Mouse (Mus musculus) midbrain, embryonic 11.5 days (tissue): ENCODE results near the gene Snx30. TPM values are rescaled to one million over a fixed set of nuclear protein-coding genes. Genes with fewer than 3 reads are reported as not detected.

ENCODE experiments used
- ATAC-seq: fragments of 200-750 bp; cut with Nextera tagmentation; 2 replicates; pipeline ENCODE4 v1.8.0; 2017; ENCODE audit warnings: moderate TSS enrichment, moderate library complexity; ENCODE audit not compliant: low FRiP score
- DNase-seq: peaks from one replicate; pipeline ENCODE4 v3.0.0; 2015; ENCODE audit warnings: low spot score; ENCODE audit errors: missing footprints
- H3K27ac ChIP-seq: fragments of 300-500 bp; sonication (generic); 2 replicates; pipeline ENCODE4 v1.5.1; 2014; ENCODE audit warnings: low read depth, low read length
- H3K27me3 ChIP-seq: fragments of 300-500 bp; sonication (generic); 2 replicates; pipeline ENCODE4 v1.6.1; 2014; ENCODE audit warnings: mild to moderate bottlenecking, low read length, moderate library complexity, mixed read lengths; ENCODE audit not compliant: control insufficient read depth, insufficient read depth
- H3K36me3 ChIP-seq: fragments of 300-500 bp; sonication (generic); 2 replicates; pipeline ENCODE4 v1.6.1; 2014; ENCODE audit warnings: mild to moderate bottlenecking, low read length, moderate library complexity, mixed read lengths; ENCODE audit not compliant: control insufficient read depth, insufficient read depth
- H3K4me1 ChIP-seq: fragments of 300-500 bp; sonication (generic); 2 replicates; pipeline ENCODE4 v1.6.1; 2014; ENCODE audit warnings: low read length; ENCODE audit not compliant: control insufficient read depth, insufficient read depth
- H3K4me2 ChIP-seq: fragments of 300-500 bp; sonication (generic); 2 replicates; pipeline ENCODE4 v1.6.1; 2014; ENCODE audit warnings: mild to moderate bottlenecking, moderate library complexity
- H3K4me3 ChIP-seq: fragments of 300-500 bp; sonication (generic); 2 replicates; pipeline ENCODE4 v1.5.1; 2014; ENCODE audit warnings: low read depth, low read length
- H3K9ac ChIP-seq: fragments of 300-500 bp; sonication (generic); 2 replicates; pipeline ENCODE4 v1.6.1; 2014; ENCODE audit warnings: low read length
- H3K9me3 ChIP-seq: fragments of 300-500 bp; sonication (generic); 2 replicates; pipeline ENCODE4 v1.6.1; 2016; ENCODE audit warnings: low read length; ENCODE audit not compliant: control insufficient read depth
- WGBS: fragments of 180-500 bp; shearing (Covaris S2); extraction: QIAGEN DNeasy Blood & Tissue Kit; methylation state at CpG from one replicate; pipeline ENCODE4 v1.1.7; 2014; 5-methylcytosine and 5-hydroxymethylcytosine counted together
- polyA plus RNA-seq: library from polyadenylated mRNA; unstranded; fragments of >200 nt; fragmentation: Nextera tagmentation; extraction: Ambion mirVana; gene quantifications from 2 replicates; pipeline ENCODE4 v1.2.1, GENCODE M21; 2014

The Snx30 gene
- polyA plus RNA-seq, 1 experiment from 2014 or later: 12.3 TPM

GRCm38 (mm10) chr4:59869488-59870057 lies 63.9 kb downstream of the Snx30 start:
- no peak overlapping the region for H3K4me3 ChIP-seq
- no peaks in the 10 kb centered on the region for H3K27me3 ChIP-seq
- no peaks in the 10 kb centered on the region for H3K36me3 ChIP-seq
- H3K27ac ChIP-seq: no peak overlapping the region
- no peaks in the 10 kb centered on the region for H3K9me3 ChIP-seq
- ATAC-seq: no peak
- DNase-seq: no peak
- H3K4me2 ChIP-seq: no peak overlapping the region
- 90% methylated on average over 6 of the region's 6 CpGs for WGBS
- H3K4me1 ChIP-seq: no peaks in the 10 kb centered on the region; the same call in 1 of the 2 replicates
- H3K9ac ChIP-seq: no peak overlapping the region

GRCm38 (mm10) chr4:59870433-59870832 lies 64.8 kb downstream of the Snx30 start:
- H3K4me1 ChIP-seq: no peaks in the 10 kb centered on the region; the same call in 1 of the 2 replicates
- WGBS: 89% methylated on average over 6 of the region's 6 CpGs
- H3K4me3 ChIP-seq: no peak overlapping the region
- H3K27me3 ChIP-seq: no peaks in the 10 kb centered on the region
- no peak overlapping the region for H3K4me2 ChIP-seq
- H3K27ac ChIP-seq: no peak overlapping the region
- DNase-seq (no peak), ATAC-seq (no peak; the same call in 1 of the 2 replicates)
- no peak overlapping the region for H3K9ac ChIP-seq
- no peaks in the 10 kb centered on the region for H3K36me3 ChIP-seq
- H3K9me3 ChIP-seq: no peaks in the 10 kb centered on the region

GRCm38 (mm10) chr4:59870859-59871591 lies 65.4 kb downstream of the Snx30 start:
- 52% methylated on average over 9 of the region's 9 CpGs for WGBS
- no peak overlapping the region for H3K27ac ChIP-seq
- DNase-seq: peak; percentile 97

GRCm38 (mm10) chr4:59873240-59873639 lies 67.6 kb downstream of the Snx30 start:
- H3K4me2 ChIP-seq: no peak overlapping the region
- DNase-seq (no peak), ATAC-seq (no peak)
- no peaks in the 10 kb centered on the region for H3K9me3 ChIP-seq
- no peaks in the 10 kb centered on the region; the same call in 1 of the 2 replicates for H3K4me1 ChIP-seq
- no peak overlapping the region for H3K27ac ChIP-seq
- no peak overlapping the region for H3K4me3 ChIP-seq
- H3K27me3 ChIP-seq: no peaks in the 10 kb centered on the region
- no peaks in the 10 kb centered on the region for H3K36me3 ChIP-seq
- 31% methylated on average over 6 of the region's 6 CpGs for WGBS
- no peak overlapping the region for H3K9ac ChIP-seq

More at GRCm38 (mm10) chr4:59870859-59871591, 65.4 kb downstream of the Snx30 start:
- H3K9me3 ChIP-seq: no peaks in the 10 kb centered on the region
- no peak overlapping the region for H3K4me2 ChIP-seq
- H3K27me3 ChIP-seq: no peaks in the 10 kb centered on the region
- no peaks in the 10 kb centered on the region for H3K36me3 ChIP-seq
- no peaks in the 10 kb centered on the region; the same call in 1 of the 2 replicates for H3K4me1 ChIP-seq
- peak; percentile 80 for ATAC-seq
- H3K9ac ChIP-seq: no peak overlapping the region
- no peak overlapping the region for H3K4me3 ChIP-seq

GRCm38 (mm10) chr4:59873830-59874229 lies 68.2 kb downstream of the Snx30 start:
- WGBS: 38% methylated on average over 5 of the region's 5 CpGs
- H3K4me3 ChIP-seq: no peak overlapping the region
- no peaks in the 10 kb centered on the region for H3K9me3 ChIP-seq
- H3K4me1 ChIP-seq: no peaks in the 10 kb centered on the region; the same call in 1 of the 2 replicates
- no peak overlapping the region for H3K27ac ChIP-seq
- no peaks in the 10 kb centered on the region for H3K27me3 ChIP-seq
- ATAC-seq (peak; percentile 51; the same call in 1 of the 2 replicates), DNase-seq (no peak)
- no peak overlapping the region for H3K9ac ChIP-seq
- no peaks in the 10 kb centered on the region for H3K36me3 ChIP-seq
- no peak overlapping the region for H3K4me2 ChIP-seq

- ATAC-seq: no peak
- no peak for DNase-seq
Observed at GRCm38 (mm10) chr4:59876570-59876969, 70.9 kb downstream of the Snx30 start.

GRCm38 (mm10) chr4:59877025-59877424 lies 71.4 kb downstream of the Snx30 start:
- 74% methylated on average over 2 of the region's 2 CpGs for WGBS
- no peak for ATAC-seq
- H3K4me1 ChIP-seq: no peaks in the 10 kb centered on the region; the same call in 1 of the 2 replicates
- no peak overlapping the region for H3K4me2 ChIP-seq
- H3K36me3 ChIP-seq: no peaks in the 10 kb centered on the region
- H3K4me3 ChIP-seq: no peak overlapping the region
- H3K9ac ChIP-seq: no peak overlapping the region
- no peaks in the 10 kb centered on the region for H3K9me3 ChIP-seq
- DNase-seq: no peak
- H3K27me3 ChIP-seq: no peaks in the 10 kb centered on the region
- H3K27ac ChIP-seq: no peak overlapping the region

More at GRCm38 (mm10) chr4:59876570-59876969, 70.9 kb downstream of the Snx30 start:
- Histone ChIP-seq H3K9me3 (no peaks in the 10 kb centered on the region), H3K4me2 (no peak overlapping the region), H3K27ac (no peak overlapping the region), H3K27me3 (no peaks in the 10 kb centered on the region), H3K4me1 (no peaks in the 10 kb centered on the region; the same call in 1 of the 2 replicates), H3K9ac (no peak overlapping the region), H3K4me3 (no peak overlapping the region), H3K36me3 (no peaks in the 10 kb centered on the region)
- WGBS: 90% methylated on average over 6 of the region's 6 CpGs

GRCm38 (mm10) chr4:59878595-59878994 lies 73.0 kb downstream of the Snx30 start:
- no peak for ATAC-seq
- H3K36me3 ChIP-seq: no peaks in the 10 kb centered on the region; the same call in 1 of the 2 replicates
- H3K9ac ChIP-seq: no peak overlapping the region
- H3K9me3 ChIP-seq: no peaks in the 10 kb centered on the region
- 93% methylated on average over 8 of the region's 8 CpGs for WGBS
- no peaks in the 10 kb centered on the region for H3K27me3 ChIP-seq
- H3K4me2 ChIP-seq: no peak overlapping the region
- DNase-seq: no peak
- no peaks in the 10 kb centered on the region; the same call in 1 of the 2 replicates for H3K4me1 ChIP-seq
- no peak overlapping the region for H3K4me3 ChIP-seq
- no peak overlapping the region for H3K27ac ChIP-seq

- ATAC-seq (no peak), DNase-seq (no peak)
- H3K36me3 ChIP-seq: no peaks in the 10 kb centered on the region; the same call in 1 of the 2 replicates
- H3K9ac ChIP-seq: no peak overlapping the region
- 92% methylated on average over 3 of the region's 3 CpGs for WGBS
- no peaks in the 10 kb centered on the region for H3K4me1 ChIP-seq
- no peak overlapping the region for H3K27ac ChIP-seq
- H3K4me2 ChIP-seq: no peak overlapping the region
- H3K27me3 ChIP-seq: no peaks in the 10 kb centered on the region
- no peak overlapping the region for H3K4me3 ChIP-seq
- no peaks in the 10 kb centered on the region for H3K9me3 ChIP-seq
Observed at GRCm38 (mm10) chr4:59879444-59879843, 73.8 kb downstream of the Snx30 start.
